Mouse (Mus musculus): ENCODE data around the gene Vipr1. TPM values are rescaled to one million over a fixed set of nuclear protein-coding genes. Genes with fewer than 3 reads are reported as not detected.

Gene Vipr1
- total RNA-seq, 1 experiment from 2014 or later: 0.45 TPM

DNA sequence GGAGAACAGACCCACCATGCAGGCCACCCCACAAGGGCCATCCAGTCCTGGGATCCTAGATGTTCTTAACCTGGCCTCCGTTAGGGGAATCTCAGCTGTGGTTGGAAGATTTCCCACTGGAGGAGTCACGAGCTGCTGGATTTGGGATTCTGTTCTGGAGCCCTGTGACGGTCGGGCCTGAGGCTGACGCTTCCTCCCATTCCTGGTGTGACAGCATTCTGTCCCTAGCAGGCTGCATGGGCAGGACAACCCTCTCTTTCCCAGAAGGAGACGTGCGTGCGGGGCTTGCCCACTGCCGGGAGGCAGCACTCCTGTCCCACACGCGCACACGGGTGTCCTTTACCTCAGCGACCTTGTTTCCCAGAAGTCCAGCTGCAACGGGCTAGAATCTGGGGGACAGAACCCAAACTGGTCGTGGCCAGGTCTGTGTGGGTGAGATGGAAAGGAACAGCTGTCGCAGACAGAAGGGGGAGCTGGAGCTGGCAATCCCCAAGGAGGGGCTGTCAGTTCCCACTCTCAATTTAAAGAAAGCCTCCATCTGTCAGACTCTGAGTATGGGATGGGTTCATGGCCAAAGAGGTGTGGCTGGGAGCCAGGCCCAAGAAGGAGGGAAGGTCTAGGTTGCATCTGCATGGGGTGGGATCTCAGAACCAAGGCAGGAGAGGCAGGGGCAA, 24.6 kb downstream of the Vipr1 start:
- ATAC-seq (replicated peaks in 1 of 2; ENCODE audit: insufficient read depth in 1 of 2, low FRiP score in 2 of 2, low TSS enrichment in 1 of 2, low read depth in 1 of 2, poor library complexity in 2 of 2, severe bottlenecking in 2 of 2): no peak

DNA sequence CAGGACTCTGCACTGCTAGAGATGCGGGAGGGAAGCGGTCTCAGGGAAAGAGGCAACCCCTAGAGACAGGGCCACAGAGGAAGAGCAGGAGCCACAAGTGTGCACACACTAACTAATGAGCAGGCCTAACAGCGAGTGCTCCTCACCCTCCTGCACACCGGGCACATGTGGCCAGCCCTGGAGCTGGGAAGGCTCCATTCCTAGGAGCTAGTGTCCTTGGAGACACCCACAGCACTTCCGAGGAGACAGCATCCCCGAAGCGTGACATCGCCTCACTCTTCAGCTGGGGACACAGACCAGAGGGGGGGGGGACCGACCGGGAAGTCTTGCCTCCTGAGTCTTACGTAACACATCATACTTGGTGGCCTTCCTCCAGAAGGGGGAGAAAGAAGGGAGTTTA, 25.3 kb downstream of the Vipr1 start:
- no peak for ATAC-seq (replicated peaks in 1 of 2; ENCODE audit: insufficient read depth in 1 of 2, low FRiP score in 2 of 2, low TSS enrichment in 1 of 2, low read depth in 1 of 2, poor library complexity in 2 of 2, severe bottlenecking in 2 of 2)

DNA sequence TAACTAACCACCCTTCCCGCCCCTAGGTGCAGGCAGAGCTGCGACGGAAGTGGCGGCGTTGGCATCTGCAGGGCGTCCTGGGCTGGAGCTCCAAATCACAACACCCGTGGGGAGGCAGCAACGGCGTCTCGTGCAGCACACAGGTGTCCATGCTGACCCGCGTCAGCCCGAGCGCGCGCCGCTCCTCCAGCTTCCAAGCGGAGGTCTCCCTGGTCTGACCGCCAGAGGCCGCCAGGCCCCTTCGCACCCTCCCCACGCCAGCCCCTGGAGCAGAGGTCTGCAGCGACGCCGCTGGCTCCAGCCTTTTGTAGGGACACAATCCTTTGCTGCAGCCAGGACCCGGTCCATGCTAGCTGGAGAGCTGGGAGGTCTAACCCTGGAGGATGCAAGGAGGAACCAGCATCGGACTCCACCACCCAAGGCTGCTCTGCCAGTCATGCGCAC, 26.9 kb downstream of the Vipr1 start:
- ATAC-seq (replicated peaks in 1 of 2; ENCODE audit: insufficient read depth in 1 of 2, low FRiP score in 2 of 2, low TSS enrichment in 1 of 2, low read depth in 1 of 2, poor library complexity in 2 of 2, severe bottlenecking in 2 of 2): peak; percentile 58 to 62; a peak in 3 of 4 replicates

DNA sequence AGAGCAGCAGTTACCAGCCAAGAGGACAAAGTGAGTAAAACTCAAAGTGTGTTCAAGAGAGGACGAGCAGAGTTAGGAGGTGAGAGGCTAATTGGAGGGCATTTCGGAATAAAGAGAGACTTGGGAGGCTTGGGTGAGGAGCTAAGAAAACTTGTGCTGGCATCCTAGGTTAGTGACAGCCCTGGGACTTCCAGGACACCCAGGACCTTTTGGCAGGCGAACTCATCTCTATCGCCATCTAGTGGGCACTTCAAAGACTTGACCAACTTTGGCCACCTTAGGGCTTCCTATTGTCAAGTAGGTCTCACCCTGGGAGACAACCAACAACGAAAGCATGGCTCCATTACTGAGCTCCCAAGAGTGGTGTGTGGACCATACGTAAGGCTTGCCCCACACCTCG, 28.8 kb downstream of the Vipr1 start:
- peak; percentile 28 to 43; a peak in 1 of 4 replicates for ATAC-seq (replicated peaks in 1 of 2; ENCODE audit: insufficient read depth in 1 of 2, low FRiP score in 2 of 2, low TSS enrichment in 1 of 2, low read depth in 1 of 2, poor library complexity in 2 of 2, severe bottlenecking in 2 of 2)

DNA sequence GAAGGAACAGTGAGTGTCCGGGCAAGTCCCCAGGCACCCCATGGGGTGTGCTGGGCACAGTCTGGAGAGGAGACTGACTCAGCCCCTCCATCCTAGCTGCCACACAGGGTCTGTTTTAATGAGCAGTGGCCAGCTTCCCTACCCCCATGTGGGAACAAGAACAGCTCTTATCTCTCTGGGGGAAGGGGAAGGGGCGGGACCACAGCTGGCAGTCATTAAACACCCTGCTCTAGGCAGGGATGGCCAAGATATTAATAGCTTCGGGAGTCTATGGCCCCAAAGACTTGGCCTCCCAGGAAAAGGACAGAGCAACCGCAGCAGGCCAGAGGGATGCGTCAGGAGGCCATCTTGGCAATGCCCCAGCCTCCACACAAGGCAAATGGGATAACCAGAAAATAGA, 29.8 kb downstream of the Vipr1 start:
- ATAC-seq (replicated peaks in 1 of 2; ENCODE audit: insufficient read depth in 1 of 2, low FRiP score in 2 of 2, low TSS enrichment in 1 of 2, low read depth in 1 of 2, poor library complexity in 2 of 2, severe bottlenecking in 2 of 2): no peak

DNA sequence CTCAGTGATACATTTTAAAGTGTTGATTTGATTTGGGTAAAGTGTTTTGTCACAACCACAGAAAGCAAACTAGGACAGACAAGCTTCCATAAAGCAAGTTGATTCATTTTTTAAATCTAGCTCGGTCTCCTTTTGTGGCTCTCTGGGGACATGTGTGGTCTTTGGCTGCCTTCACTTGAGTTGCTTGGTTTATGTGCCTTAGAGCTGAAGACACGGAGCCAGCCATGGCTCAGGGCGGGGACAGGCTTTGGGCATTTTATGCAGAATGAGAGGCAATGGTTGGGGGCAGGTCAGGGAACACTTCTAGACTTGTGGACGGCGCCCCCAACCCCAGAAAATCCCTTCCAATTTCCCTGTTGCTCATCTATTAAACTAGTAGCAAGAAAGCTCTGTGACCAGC, 31.2 kb downstream of the Vipr1 start:
- no peak for ATAC-seq (replicated peaks in 1 of 2; ENCODE audit: insufficient read depth in 1 of 2, low FRiP score in 2 of 2, low TSS enrichment in 1 of 2, low read depth in 1 of 2, poor library complexity in 2 of 2, severe bottlenecking in 2 of 2)

DNA sequence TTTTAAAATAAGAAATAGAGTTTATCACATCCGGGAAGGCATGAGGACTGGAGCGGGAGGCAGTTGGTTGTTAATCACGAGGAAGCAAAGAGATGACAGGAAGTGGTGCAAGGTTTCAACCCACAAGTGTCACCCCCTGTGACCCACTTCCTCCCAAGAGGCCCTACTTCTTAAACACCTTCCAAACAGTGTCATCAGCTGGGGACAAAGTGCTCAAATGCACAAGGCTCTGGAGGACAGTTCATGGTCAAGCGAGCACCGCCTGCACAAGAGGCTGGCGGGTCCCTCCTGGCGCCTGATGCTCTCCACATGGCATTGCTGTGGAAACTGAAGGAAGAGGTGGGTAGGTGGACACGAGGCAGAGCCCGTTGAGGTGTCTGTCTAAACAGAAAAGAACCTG, 32.5 kb downstream of the Vipr1 start:
- ATAC-seq (replicated peaks in 1 of 2; ENCODE audit: insufficient read depth in 1 of 2, low FRiP score in 2 of 2, low TSS enrichment in 1 of 2, low read depth in 1 of 2, poor library complexity in 2 of 2, severe bottlenecking in 2 of 2): peak; percentile 34 to 56; a peak in 3 of 4 replicates

DNA sequence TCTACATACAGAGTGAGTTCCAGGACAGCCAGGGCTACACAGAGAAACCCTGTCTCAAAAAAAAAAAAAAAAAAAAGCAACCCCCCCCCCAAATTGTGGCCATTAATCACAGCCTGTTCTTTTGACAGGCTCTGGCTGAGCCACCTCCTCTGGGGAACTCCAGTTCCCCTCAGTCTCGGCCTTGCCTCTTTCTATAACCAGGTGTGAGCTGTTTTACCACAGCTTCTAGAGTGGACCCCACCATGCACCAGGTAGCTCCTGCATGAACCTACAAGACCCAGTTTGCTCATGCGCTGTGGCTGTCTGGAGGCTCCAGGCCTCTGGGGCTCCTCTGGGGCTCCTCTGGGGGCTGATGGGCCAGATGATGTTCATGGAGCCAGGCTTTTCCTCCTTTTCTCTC, 33.0 kb downstream of the Vipr1 start:
- ATAC-seq (replicated peaks in 1 of 2; ENCODE audit: insufficient read depth in 1 of 2, low FRiP score in 2 of 2, low TSS enrichment in 1 of 2, low read depth in 1 of 2, poor library complexity in 2 of 2, severe bottlenecking in 2 of 2): no peak

DNA sequence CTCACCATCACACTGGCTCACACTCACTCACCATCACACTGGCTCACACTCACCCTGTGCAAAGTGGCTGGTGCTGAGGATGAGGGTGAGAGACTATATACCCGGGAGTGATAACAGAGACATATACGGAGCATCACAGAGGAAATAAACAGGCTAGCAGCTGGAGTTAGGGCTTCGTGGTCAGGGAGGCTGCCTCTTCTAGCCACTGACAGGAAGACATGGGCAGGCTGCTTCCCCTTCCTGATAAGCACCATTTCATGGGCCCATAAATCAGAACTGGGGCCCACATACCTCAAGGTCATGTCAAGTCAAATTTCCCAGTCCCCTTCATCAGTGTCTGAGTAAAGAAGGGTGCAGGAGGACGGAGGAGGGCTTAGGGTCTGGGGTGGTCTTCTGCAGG, 34.6 kb downstream of the Vipr1 start:
- peak; percentile 78 to 79 for ATAC-seq (replicated peaks in 1 of 2; ENCODE audit: insufficient read depth in 1 of 2, low FRiP score in 2 of 2, low TSS enrichment in 1 of 2, low read depth in 1 of 2, poor library complexity in 2 of 2, severe bottlenecking in 2 of 2)

DNA sequence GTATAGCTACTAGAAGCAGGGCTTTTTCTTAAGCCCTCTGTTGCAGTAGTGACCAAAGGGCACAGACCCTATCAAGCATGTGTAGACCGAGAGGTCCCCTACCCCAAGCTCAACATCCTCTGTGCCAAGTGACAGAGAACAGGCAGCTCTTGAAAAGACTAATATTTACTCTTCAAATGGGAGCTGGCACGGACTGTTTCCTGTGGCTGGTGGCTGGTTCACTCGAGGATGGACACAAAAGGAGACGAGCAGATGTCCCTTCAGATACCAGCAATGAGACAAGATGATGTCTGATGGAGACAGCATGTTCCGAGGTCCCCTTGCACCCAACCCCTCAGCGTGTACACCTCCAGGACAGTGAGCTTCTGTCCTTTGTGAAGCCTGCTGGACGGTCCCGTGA, 35.0 kb downstream of the Vipr1 start:
- ATAC-seq (replicated peaks in 1 of 2; ENCODE audit: insufficient read depth in 1 of 2, low FRiP score in 2 of 2, low TSS enrichment in 1 of 2, low read depth in 1 of 2, poor library complexity in 2 of 2, severe bottlenecking in 2 of 2): no peak; a peak in 1 of 4 replicates

DNA sequence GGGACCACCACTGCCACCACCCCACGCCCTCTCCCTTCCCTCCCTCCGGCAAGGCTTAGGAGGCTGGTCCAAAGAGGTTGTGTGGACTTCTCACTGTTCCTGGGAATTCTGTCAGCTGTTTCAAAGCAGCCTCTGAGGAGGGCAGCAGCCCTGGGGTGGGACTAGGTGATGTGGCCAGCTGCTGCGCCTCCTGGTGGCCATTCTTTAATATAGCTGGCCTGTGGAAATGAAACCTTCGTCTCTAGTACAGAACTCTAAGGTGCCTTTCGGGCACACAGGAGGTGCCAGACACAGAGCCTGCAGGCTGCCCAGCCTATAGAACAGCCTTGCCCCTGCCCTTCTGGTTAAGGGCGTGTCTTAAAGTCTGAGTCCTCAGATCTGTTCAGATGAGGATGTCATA, 37.0 kb downstream of the Vipr1 start:
- ATAC-seq (replicated peaks in 1 of 2; ENCODE audit: insufficient read depth in 1 of 2, low FRiP score in 2 of 2, low TSS enrichment in 1 of 2, low read depth in 1 of 2, poor library complexity in 2 of 2, severe bottlenecking in 2 of 2): peak; percentile 9 to 18; a peak in 1 of 4 replicates

DNA sequence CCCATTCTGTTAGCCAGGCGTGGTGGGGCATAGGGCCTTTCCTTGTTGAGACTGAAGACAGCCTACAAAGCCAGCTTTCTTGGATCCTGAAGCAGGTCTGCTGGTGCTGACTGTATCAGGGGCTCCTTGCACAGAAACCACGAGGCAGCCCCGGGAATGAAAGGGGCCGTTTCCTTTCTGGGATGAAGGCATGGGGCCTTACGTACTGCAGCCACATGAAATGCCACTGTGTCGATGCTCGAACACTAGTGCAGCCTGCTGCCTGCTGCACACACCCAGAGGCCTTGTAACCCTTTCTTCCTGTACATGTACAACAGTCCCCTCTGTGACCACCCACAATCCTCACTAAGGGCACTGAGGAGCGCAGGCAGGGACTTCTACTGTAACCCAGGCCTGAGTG, 38.7 kb downstream of the Vipr1 start:
- no peak for ATAC-seq (replicated peaks in 1 of 2; ENCODE audit: insufficient read depth in 1 of 2, low FRiP score in 2 of 2, low TSS enrichment in 1 of 2, low read depth in 1 of 2, poor library complexity in 2 of 2, severe bottlenecking in 2 of 2)

DNA sequence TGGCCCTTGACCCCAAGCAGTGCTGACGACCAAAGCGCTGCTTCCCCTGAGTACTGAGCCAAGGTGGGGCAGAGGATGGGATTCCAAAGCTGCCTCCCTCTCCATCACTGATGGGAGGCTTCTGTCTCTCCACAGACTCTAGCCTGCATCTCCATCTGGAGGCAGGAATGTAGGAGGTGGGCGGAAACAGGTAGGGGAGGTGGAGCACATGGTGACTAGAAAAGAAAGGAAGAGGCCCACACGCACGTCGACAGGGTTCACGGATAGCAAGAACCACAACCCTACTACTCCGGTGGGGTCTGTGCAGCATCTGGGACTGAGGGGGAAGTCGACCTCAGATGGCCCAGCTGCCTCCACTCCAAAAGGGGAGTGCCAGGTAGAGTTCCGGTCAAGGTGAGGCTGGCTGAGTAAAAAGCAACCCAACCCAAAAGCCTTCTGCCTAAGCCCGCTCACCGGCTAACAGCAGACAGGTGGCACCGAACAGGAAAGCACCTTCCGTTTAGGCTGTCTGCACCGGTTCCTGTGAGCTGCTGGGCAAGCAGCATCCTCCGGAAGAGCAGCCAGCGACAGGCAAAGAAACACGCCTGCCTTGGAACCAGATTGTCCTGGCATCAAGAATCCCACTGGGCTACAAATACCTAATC, 39.6 kb downstream of the Vipr1 start:
- 0 out of 4 replicates have a peak, but pooled peaks of 1 of the 2 experiments have one; percentile 13 for ATAC-seq (replicated peaks in 1 of 2; ENCODE audit: insufficient read depth in 1 of 2, low FRiP score in 2 of 2, low TSS enrichment in 1 of 2, low read depth in 1 of 2, poor library complexity in 2 of 2, severe bottlenecking in 2 of 2)

DNA sequence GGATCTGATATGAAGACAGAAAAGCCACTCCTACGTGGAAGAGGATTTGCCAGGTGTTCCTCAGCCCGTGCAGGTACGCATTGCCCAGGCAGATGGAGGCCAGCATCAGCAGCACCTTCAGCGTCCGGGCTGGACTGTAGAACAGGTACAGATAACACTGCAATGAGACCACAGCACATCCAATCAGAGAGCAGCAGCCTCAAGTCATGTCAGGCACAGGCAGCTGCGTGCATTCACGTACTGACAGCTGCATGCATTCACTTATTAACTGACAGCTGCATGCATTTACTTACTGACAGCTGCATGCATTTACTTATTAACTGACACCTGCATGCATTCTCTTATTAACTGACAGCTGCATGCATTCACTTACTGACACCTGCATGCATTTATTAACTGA, 42.2 kb downstream of the Vipr1 start:
- no peak for ATAC-seq (replicated peaks in 1 of 2; ENCODE audit: insufficient read depth in 1 of 2, low FRiP score in 2 of 2, low TSS enrichment in 1 of 2, low read depth in 1 of 2, poor library complexity in 2 of 2, severe bottlenecking in 2 of 2)

DNA sequence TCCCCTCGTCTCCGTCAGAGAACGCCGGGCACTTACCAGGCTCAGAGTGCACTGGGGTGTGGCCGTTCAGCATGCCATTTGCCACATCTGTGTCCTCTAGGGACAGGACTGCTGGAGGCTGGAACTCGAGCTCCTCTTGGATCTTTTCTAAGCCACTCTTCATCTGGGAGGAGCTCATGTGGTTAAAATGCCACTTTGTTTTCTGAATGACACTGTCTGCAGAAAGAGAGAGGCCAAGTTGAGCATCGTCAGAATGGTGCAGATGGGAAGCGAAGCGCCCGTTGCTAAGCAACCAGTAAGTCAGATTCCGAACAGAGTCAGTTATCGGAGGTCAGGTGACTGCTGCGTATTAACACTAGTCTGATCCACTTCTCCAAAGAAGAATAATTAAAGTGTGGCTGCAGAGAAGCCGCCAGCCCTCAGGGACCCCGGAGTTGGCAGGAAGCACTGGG, 47.7 kb downstream of the Vipr1 start:
- no peak for ATAC-seq (replicated peaks in 1 of 2; ENCODE audit: insufficient read depth in 1 of 2, low FRiP score in 2 of 2, low TSS enrichment in 1 of 2, low read depth in 1 of 2, poor library complexity in 2 of 2, severe bottlenecking in 2 of 2)

DNA sequence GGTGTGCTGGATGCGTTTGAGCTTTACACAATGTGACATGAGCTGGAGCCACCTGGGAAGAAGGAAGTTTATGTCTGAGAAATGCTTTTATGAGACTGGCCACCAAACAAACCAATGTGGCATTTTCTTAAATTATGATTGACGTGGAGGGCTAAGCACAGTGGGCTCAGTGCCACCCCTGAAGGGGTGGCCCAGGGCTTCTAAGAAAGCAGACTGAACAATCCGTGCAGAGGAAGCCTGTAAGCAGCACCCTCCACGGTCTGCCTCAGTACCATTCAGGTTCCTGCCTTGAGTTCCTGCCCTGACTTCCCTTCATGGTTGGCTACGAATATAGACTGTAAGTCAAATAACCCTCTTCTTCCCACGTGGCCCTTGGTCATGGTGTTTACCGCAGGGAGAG, 48.2 kb downstream of the Vipr1 start:
- ATAC-seq (replicated peaks in 1 of 2; ENCODE audit: insufficient read depth in 1 of 2, low FRiP score in 2 of 2, low TSS enrichment in 1 of 2, low read depth in 1 of 2, poor library complexity in 2 of 2, severe bottlenecking in 2 of 2): no peak

DNA sequence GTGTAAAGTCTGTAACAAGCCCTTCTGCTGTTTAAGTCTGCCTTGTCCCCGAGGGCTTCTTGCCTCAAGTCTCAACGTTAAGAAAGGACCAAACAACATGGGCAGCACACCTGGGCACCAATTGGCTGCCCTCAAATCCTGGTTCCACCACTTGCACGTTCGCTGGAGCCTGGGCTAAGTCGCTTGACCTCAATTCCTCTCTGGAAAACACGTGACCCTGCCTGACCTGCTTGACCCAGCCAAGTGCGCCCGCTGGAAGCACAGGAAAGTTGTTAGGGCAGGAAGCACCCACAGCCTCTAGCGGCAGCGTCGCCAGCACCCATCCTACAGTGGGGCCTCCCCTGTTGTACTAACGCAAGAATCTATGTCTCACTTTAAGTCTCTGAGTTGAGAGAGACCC, 52.2 kb downstream of the Vipr1 start:
- no peak for ATAC-seq (replicated peaks in 1 of 2; ENCODE audit: insufficient read depth in 1 of 2, low FRiP score in 2 of 2, low TSS enrichment in 1 of 2, low read depth in 1 of 2, poor library complexity in 2 of 2, severe bottlenecking in 2 of 2)

DNA sequence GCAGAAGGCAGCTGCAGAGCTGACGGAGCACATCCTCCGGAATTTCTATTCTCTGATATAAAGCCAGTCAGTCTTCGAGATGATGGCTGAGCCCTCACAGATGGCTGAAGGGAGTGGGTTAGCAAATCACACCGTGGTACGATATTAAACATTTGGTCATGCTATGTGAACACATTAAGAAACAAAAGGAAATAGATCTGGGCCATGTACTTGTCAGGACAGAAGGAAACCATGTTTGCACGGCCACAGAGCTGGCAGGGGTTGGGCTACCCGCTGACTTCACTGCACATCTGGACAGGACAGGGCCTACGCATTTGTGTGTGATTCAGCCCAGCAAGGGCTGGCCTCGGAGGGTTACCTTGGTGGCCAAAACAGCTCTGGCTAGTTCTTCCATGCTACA, 54.1 kb downstream of the Vipr1 start:
- ATAC-seq (replicated peaks in 1 of 2; ENCODE audit: insufficient read depth in 1 of 2, low FRiP score in 2 of 2, low TSS enrichment in 1 of 2, low read depth in 1 of 2, poor library complexity in 2 of 2, severe bottlenecking in 2 of 2): no peak

Measured in hematopoietic stem cell, adult 5-6 weeks (primary cell).